Mouse (Mus musculus) thymus, postnatal 10 days (tissue): ENCODE measurements around the gene Olfr972.
"Not testable (repeated sequence)": the region's sequence is repeated elsewhere in the genome, so short reads cannot be mapped to it uniquely, and the experiment has no call there.

ENCODE experiments used
- DNase-seq, 2 experiments: peaks; one replicate each; pipeline ENCODE4 v3.0.0; 2021; ENCODE audit warnings: low spot score in 2 of 2

Olfr972 gene

GRCm38 (mm10) chr9:39866122-39866521 is at the start of gene Olfr972:
Gene Olfr972, plus strand, starts transcription at chr9:39866422.
- DNase-seq, result no peak

GRCm38 (mm10) chr9:39836576-39836975 is 29.6 kb upstream of the Olfr972 start, which contains the start of gene Olfr971:
Gene Olfr971, plus strand, starts transcription at chr9:39836876.
- DNase-seq, result not testable (repeated sequence)

GRCm38 (mm10) chr9:39871986-39872385 is 5.8 kb downstream of the Olfr972 start:
- not testable (repeated sequence) for DNase-seq

- not testable (repeated sequence) for DNase-seq
Observed at GRCm38 (mm10) chr9:39877541-39878396, 11.5 kb downstream of the Olfr972 start.

GRCm38 (mm10) chr9:39905106-39905505 is 38.9 kb downstream of the Olfr972 start:
- no peak for DNase-seq

- no peak for DNase-seq
Observed at GRCm38 (mm10) chr9:39907036-39907435, 40.8 kb downstream of the Olfr972 start, which contains the start of gene Olfr229. Gene Olfr229, plus strand, starts transcription at chr9:39907336.

GRCm38 (mm10) chr9:39909939-39910338 is 43.7 kb downstream of the Olfr972 start:
- no peak for DNase-seq
